ENCODE assay signal across 33 mouse cellular contexts in genomic region chr8:107918984-107919383, GRCm38 (mm10). TPM values are rescaled to one million over a fixed set of nuclear protein-coding genes. Genes with fewer than 3 reads are reported as not detected.
DNase-seq lines count a peak whose midpoint lies in the region; ATAC-seq and TF ChIP-seq lines count a peak whose summit lies in the region.
"Had no signal": no experiment of that assay in that cellular context is flagged by ENCODE, and none has a peak within 500 bp of the region (broad histone marks: within the 10 kb centered on the region; RNA-seq: fewer than 3 reads in every experiment).

No protein-coding gene starts in this region.

- ATAC-seq in midbrain, embryonic 12.5 days (ENCODE audit: low FRiP score, low read depth) = no peak
- ATAC-seq in midbrain, postnatal 0 days (ENCODE audit: low FRiP score) = no peak
- peak; percentile 49 to 91 for ATAC-seq in hematopoietic stem cell, adult 5-6 weeks (replicated peaks in 1 of 2; ENCODE audit: insufficient read depth in 1 of 2, low FRiP score in 2 of 2, low TSS enrichment in 1 of 2, low read depth in 1 of 2, poor library complexity in 2 of 2, severe bottlenecking in 2 of 2)
- ATAC-seq: activated CD4-positive, CD25-positive, alpha-beta regulatory T cell, adult 4 months; forebrain, embryonic 15.5 days; intestine, embryonic 15.5 days had no signal

- no peak for TF ChIP-seq CTCF in midbrain, postnatal 0 days (IDR thresholded peaks at IDR 0.05)

- peak overlapping the region; percentile 66 for H3K27ac ChIP-seq in midbrain, embryonic 12.5 days (replicated peaks)
- no peak overlapping the region for H3K27ac ChIP-seq in midbrain, postnatal 0 days (ENCODE audit: low read depth, low read length)
- H3K27ac ChIP-seq: embryonic facial prominence, embryonic 13.5 days; forebrain, embryonic 10.5 days; forebrain, embryonic 15.5 days; gastrocnemius, adult 2 months; heart, embryonic 13.5 days; hindbrain, embryonic 15.5 days; intestine, embryonic 15.5 days; kidney, postnatal 0 days; limb, embryonic 13.5 days; lung, embryonic 15.5 days; stomach, postnatal 0 days had no signal

- H3K4me2 ChIP-seq in midbrain, embryonic 12.5 days (replicated peaks) = no peak overlapping the region
- H3K4me2 ChIP-seq in midbrain, postnatal 0 days (ENCODE audit: low read depth, low read length, poor library complexity, severe bottlenecking) = no peak overlapping the region
- H3K4me2 ChIP-seq: embryonic facial prominence, embryonic 13.5 days; forebrain, embryonic 15.5 days; heart, embryonic 13.5 days; hindbrain, embryonic 15.5 days; intestine, embryonic 15.5 days; limb, embryonic 13.5 days; liver, embryonic 11.5 days; lung, embryonic 15.5 days had no signal

- no peaks in the 10 kb centered on the region for H3K36me3 ChIP-seq in midbrain, embryonic 12.5 days
- H3K36me3 ChIP-seq in midbrain, postnatal 0 days (ENCODE audit: insufficient read depth, low read length) = no peaks in the 10 kb centered on the region
- H3K36me3 ChIP-seq: embryonic facial prominence, embryonic 13.5 days; forebrain, embryonic 10.5 days; forebrain, embryonic 15.5 days; heart, embryonic 13.5 days; hindbrain, embryonic 15.5 days; intestine, embryonic 15.5 days; limb, embryonic 13.5 days; lung, embryonic 15.5 days had no signal

- H3K9me3 ChIP-seq in midbrain, embryonic 12.5 days = no peaks in the 10 kb centered on the region
- H3K9me3 ChIP-seq in midbrain, postnatal 0 days (ENCODE audit: low read length) = no peaks in the 10 kb centered on the region
- H3K9me3 ChIP-seq: embryonic facial prominence, embryonic 13.5 days; forebrain, embryonic 10.5 days; forebrain, embryonic 15.5 days; heart, embryonic 13.5 days; hindbrain, embryonic 15.5 days; intestine, embryonic 15.5 days; limb, embryonic 13.5 days; lung, embryonic 15.5 days had no signal

- H3K4me1 ChIP-seq in midbrain, embryonic 12.5 days = no peaks in the 10 kb centered on the region
- H3K4me1 ChIP-seq in midbrain, postnatal 0 days (ENCODE audit: insufficient read depth, low read length) = 0 out of 2 replicates have a peak, but pooled peaks cover 3% of the 10 kb centered on the region
- H3K4me1 ChIP-seq: embryonic facial prominence, embryonic 13.5 days; forebrain, embryonic 10.5 days; heart, embryonic 13.5 days; hindbrain, embryonic 15.5 days; intestine, embryonic 15.5 days; limb, embryonic 13.5 days; lung, embryonic 15.5 days had no signal

- WGBS in midbrain, embryonic 12.5 days = 91% methylated on average over 12 of the region's 12 CpGs
- WGBS in midbrain, postnatal 0 days = 79% methylated on average over 12 of the region's 12 CpGs

- no peak overlapping the region for H3K4me3 ChIP-seq in midbrain, embryonic 12.5 days
- H3K4me3 ChIP-seq in midbrain, postnatal 0 days (ENCODE audit: low read depth, low read length) = no peak overlapping the region
- H3K4me3 ChIP-seq: embryonic facial prominence, embryonic 13.5 days; forebrain, embryonic 10.5 days; forebrain, embryonic 15.5 days; gastrocnemius, adult 2 months; heart, embryonic 13.5 days; hindbrain, embryonic 15.5 days; intestine, embryonic 15.5 days; limb, embryonic 13.5 days; lung, embryonic 15.5 days had no signal

- H3K9ac ChIP-seq in midbrain, embryonic 12.5 days (replicated peaks) = no peak overlapping the region
- no peak overlapping the region for H3K9ac ChIP-seq in midbrain, postnatal 0 days (replicated peaks; ENCODE audit: low read length, poor library complexity, severe bottlenecking)
- H3K9ac ChIP-seq: embryonic facial prominence, embryonic 13.5 days; forebrain, embryonic 15.5 days; heart, embryonic 13.5 days; hindbrain, embryonic 15.5 days; intestine, embryonic 15.5 days; limb, embryonic 13.5 days; lung, embryonic 15.5 days had no signal

- no peak for DNase-seq in midbrain, postnatal 0 days (ENCODE audit: low spot score)
- DNase-seq in thymus, postnatal 25 days = peak; percentile 1
- DNase-seq in thymus, postnatal 14 days = no peak
- DNase-seq in embryo, embryonic 10 days (ENCODE audit: low spot score) = no peak
- no peak for DNase-seq in frontal cortex, postnatal 25 days (ENCODE audit: low spot score in 2 of 2)
- DNase-seq: adrenal gland, adult 2 months; adrenal gland, postnatal 36 days; B cell, adult 2 months; cerebellum, adult 8-10 months; cerebellum, postnatal 25 days; embryo, embryonic 11 days; gastrocnemius, adult 2 months; gastrocnemius, postnatal 36 days; heart, postnatal 10 days; kidney, adult 2 months; kidney, postnatal 4 days; right cerebral cortex, adult 18-20 months; spleen, adult 18-20 months; thymus, adult 2 months had no signal

- no peaks in the 10 kb centered on the region for H3K27me3 ChIP-seq in midbrain, embryonic 12.5 days
- H3K27me3 ChIP-seq in midbrain, postnatal 0 days (ENCODE audit: insufficient read depth, low read length) = no peaks in the 10 kb centered on the region
- H3K27me3 ChIP-seq: embryonic facial prominence, embryonic 13.5 days; forebrain, embryonic 15.5 days; heart, embryonic 13.5 days; hindbrain, embryonic 15.5 days; intestine, embryonic 15.5 days; limb, embryonic 13.5 days; lung, embryonic 15.5 days had no signal

RNA-seq across cellular contexts. Expression of gene Zfhx3, which starts 23.5 kb away (rescaled TPM):
- 48.9 and 52.0 TPM in 2 replicates for polyA plus RNA-seq in midbrain, embryonic 12.5 days (2016; fragmentation: Nextera tagmentation; extraction: Ambion mirVana)
- total RNA-seq in midbrain, postnatal 0 days (2014; rRNA removed) = 44.5 and 52.0 TPM in 2 replicates
- polyA plus RNA-seq in midbrain, postnatal 0 days (2015; fragmentation: Nextera tagmentation; extraction: Ambion mirVana) = 25.0 and 33.1 TPM in 2 replicates
- total RNA-seq in hematopoietic stem cell, adult 5-6 weeks (2017) = 2.1 and 2.4 TPM in 2 replicates

Comparison
In these comparisons a context has a peak if more than half of its experiments do, and no peak if none do; other contexts are left out.
1. ATAC-seq: peak in hematopoietic stem cell, adult 5-6 weeks (2 of 2); none in midbrain, embryonic 12.5 days (single experiment) and midbrain, postnatal 0 days (single experiment).
2. RNA of gene Zfhx3, which starts 23.5 kb away (total RNA-seq): 44.5 to 52.0 TPM in midbrain, postnatal 0 days; 2.1 to 2.4 TPM in hematopoietic stem cell, adult 5-6 weeks; every median in the first group is over 10 times any median in the second.